Mouse (Mus musculus): Measurements from ENCODE around the gene Pbrm1. TPM values are rescaled to one million over a fixed set of nuclear protein-coding genes. Genes with fewer than 3 reads are reported as not detected.
A peak's percentile ranks its signal among the peaks of the same experiment; 100 is the strongest.

Pbrm1 gene
- total RNA-seq, 2 experiments from 2014 or later: 38.5 to 48.1 TPM

- no peak for DNase-seq (ENCODE audit: low spot score in 2 of 2)
Observed at GRCm38 (mm10) chr14:31078597-31079208, 59.8 kb downstream of the Pbrm1 start.

GRCm38 (mm10) chr14:31079313-31080028 lies 60.5 kb downstream of the Pbrm1 start:
- DNase-seq (ENCODE audit: low spot score in 2 of 2): no peak

DNA sequence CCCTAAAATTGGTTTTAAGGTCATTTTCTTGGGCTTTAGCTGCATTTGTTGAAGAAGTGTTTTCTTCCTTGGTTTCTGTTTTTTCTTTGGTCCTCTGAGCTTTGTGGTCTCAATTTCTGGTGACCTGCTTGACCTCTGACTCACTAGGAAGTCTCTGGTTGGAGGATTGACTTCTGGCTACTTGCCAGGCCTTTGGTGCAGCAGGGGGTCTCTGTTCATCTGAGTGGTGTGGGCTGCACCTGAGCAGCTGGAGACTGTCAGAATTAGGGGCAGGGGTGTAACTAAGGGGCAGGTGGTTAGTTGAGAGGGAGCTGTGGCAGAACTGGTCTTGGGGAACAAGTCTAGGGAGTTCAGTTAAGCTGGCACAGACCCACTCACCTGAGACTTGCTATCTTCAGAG lies 62.2 kb downstream of the Pbrm1 start:
- no peak for DNase-seq (ENCODE audit: low spot score in 2 of 2)

DNA sequence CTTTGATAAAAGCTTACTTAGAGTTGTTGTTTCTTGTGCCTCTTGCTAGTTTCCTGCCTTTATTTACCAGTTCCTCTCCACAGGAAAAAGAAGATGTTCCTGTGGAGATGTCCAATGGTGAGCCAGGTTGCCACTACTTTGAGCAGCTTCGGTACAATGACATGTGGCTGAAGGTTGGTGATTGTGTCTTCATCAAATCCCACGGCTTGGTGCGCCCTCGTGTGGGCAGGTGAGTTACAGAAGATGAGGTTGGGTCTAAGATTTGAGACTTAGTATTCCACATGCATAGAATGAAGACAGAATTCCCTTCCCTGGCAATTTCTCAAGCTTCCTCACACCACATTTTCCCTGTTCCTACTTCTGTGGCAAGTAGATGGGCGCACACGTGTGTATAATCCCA lies 68.5 kb downstream of the Pbrm1 start:
- no peak for DNase-seq (ENCODE audit: low spot score in 2 of 2)

DNA sequence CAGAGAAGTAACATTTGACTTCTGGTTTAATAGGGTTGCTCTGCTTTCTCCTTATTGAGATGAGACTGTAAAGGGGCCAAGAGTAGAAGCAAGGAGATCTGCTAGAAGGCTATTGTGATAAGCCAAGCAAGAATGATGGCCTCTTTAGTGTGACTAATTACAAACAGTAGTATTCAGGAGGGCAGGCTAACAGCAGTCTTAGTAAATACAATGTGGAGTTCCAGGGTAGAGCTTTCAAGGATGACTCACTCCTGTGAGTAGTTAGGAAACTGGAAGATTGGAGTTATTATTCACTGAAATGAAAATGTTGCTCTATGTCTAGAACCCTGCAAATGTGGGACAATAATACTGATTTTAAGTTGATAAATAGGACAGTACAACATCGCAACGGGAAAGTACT lies 69.6 kb downstream of the Pbrm1 start:
- no peak for DNase-seq (ENCODE audit: low spot score in 2 of 2)

GRCm38 (mm10) chr14:31089918-31090317 lies 71.0 kb downstream of the Pbrm1 start:
- DNase-seq (ENCODE audit: low spot score in 2 of 2): no peak

DNA sequence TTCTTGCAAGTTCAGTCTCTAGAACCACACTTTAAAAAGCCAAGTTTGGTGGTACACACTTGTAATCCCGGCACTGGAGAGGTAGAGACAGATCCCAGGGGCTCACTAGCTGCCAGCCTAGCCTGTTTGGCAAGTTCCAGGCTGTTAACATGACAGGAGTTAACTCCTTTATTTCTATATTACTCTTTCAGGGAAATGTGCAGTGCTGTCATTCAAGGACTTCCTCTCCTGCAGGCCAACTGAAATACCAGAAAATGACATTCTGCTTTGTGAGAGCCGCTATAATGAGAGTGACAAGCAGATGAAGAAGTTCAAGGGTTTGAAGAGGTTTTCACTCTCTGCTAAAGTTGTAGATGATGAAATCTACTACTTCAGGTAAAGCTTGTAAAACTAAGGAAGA lies 86.2 kb downstream of the Pbrm1 start:
- no peak for DNase-seq (ENCODE audit: low spot score in 2 of 2)

DNA sequence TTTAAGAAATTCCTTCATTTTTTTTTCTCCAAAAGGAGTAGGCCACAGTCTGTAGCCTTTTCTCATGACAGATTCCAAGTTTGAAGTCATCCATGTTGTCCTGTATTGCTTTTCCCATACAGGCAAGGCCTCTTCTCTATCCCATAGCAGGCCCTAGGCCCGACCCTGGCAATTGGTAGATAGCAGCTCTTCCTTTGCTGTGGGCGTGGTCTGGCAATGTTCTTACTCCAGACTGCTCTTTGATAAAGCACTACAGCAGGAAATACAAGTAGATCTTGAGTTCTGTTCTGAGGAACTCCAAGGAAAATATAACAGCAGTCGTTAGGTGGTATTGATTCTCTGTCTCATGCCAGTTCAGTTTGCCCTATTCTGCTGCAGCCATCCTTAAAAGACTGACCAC lies 91.7 kb downstream of the Pbrm1 start:
- DNase-seq (ENCODE audit: low spot score in 2 of 2): no peak

DNA sequence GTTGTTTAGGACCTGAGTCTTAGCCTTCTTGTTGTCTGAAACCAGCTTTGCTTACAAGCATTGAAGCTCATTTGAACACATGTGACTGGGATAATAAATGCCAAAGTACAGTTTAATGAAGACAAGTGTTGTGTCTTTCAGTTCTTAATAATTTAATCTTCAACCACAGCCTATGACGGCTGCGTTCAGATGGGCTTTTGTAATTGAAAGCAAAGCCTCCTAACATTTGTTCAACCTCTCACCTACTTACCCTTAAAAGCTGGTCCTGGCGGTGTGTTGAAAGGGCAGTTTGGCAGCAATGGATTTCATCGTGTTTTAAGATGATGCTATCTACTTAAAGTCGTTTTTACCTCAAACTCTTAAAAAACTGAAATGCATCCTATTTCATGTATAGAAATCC lies 93.2 kb downstream of the Pbrm1 start:
- no peak for DNase-seq (ENCODE audit: low spot score in 2 of 2)

DNA sequence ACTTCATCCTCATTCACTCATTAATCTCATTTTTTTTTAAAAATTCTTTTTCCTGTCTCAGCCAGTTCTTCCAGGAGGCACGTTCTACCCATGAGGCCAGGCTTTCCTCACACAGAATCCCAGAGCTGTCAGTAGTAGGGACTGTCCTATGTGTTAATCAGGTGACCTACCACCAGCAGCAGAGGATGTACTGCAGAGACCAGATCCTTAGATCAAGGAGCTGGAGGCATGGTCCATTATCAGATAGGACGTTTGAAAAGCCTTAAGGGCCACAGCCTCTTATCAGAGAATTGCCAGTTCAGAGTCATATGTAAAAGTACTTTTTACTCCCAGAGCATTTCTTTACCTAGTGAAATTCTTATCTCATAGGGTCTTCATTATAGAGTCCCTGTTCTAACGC lies 95.1 kb downstream of the Pbrm1 start:
- DNase-seq (ENCODE audit: low spot score in 2 of 2): no peak

DNA sequence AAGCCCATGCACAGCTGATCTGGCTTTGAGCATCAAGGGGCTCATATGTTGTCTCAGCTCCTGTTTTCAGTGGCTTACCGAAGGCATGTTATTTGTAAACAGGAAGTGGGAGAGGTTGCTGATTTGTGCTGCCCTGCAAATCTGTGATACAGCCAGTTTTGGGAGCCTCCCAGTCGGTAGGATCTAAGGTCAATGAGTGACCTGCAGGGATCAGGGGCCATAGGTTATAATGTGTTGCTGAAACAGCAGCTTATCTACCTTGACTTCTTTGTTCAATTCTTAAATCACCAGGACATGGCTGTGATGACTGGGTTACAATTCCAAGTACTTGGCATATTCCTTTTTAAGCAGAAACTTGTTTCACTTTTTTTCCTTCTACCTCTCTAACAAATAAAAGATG lies 96.6 kb downstream of the Pbrm1 start:
- DNase-seq (ENCODE audit: low spot score in 2 of 2): no peak

DNA sequence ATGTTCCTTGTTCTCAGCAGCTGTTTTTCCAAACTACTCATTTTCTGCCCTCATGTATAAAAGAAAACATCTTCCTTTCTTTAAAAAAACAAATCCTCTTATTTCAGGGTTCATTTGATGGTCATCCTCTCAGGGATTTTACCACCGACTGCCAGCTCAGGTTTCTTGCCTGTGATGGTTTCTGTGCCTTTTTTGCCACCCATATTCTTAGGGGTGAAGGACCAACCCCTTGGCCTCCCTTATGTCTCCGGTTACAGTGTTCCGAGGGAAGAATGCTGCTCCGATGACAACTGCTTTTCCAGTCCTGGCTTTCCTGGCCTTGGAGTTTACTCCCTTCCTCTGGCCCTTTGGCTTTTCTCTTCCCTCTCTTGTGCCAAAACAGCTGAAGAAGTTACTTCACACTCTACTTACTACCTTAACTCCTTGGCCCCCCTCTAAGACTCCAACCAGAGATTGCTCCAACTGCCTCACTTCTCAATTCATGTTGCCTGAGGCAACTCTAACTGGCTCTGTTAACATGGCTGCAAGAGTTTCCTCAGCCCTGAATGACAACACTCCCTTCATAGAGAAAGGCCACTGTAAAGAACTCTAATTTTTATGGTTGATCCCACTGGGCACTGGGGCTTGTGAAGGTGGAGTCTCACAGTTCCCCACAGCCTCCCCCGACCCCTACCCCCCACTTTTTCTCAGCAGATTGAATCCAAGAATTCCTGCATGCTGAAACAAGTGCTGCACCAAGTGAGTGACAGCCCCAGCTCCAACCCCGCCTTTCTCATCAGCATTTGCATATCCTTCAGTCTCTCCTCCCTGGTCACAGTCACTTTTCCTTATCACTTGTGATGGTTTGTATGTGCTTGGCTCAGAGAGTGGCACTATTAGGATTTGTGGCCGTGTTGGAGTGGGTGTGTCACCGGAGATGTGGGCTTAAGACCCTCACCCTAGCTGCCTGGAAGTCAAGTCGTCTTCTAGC lies 106.5 kb downstream of the Pbrm1 start:
- DNase-seq (ENCODE audit: low spot score in 2 of 2): no peak

DNA sequence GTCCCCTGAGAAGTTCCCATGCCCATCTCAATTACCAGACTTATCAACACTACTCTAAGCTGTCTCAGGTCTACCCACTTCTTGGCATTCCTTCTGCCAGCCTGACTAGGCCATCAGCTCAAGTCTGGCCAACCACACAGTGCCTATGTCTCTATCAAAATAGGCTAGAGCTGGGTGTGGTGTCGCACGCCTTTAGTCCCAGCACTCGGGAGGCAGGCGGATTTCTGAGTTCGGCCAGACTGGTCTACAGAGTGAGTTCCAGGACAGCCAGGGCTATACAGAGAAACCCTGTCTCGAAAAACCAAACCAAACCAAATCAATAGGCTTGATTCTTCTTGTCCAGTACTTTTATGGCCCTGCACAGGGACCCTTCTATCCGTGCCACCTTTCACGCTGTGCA lies 107.9 kb downstream of the Pbrm1 start:
- DNase-seq (ENCODE audit: low spot score in 2 of 2): no peak

GRCm38 (mm10) chr14:31128101-31128825 lies 109.3 kb downstream of the Pbrm1 start:
- DNase-seq (ENCODE audit: low spot score in 2 of 2): peak; percentile 43 to 47

DNA sequence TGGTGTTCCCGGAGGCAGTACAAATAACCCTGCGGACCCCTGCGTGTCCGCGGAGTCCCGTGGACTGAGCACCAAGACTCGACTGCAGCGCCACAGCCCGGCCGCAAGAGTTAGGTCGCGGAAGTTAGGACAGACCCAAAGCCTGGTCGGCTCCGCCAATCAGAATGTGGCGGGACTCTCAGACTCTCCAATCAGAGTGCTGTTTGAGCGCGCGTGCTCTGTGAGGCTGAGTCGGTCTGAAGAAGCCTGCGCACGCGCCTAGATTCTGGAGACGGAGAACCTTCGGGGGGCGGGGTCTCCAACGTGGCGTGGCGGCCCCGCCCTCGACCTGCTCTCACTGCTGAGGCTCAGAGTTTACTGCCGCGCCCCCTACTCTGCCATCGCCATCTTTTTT lies 109.9 kb downstream of the Pbrm1 start, which contains the start of gene Smim4:
TSS of gene Smim4 (minus strand) at position 131 of the 394 bp plus-strand sequence.
- DNase-seq (ENCODE audit: low spot score in 2 of 2): peak; percentile 86 to 91

DNA sequence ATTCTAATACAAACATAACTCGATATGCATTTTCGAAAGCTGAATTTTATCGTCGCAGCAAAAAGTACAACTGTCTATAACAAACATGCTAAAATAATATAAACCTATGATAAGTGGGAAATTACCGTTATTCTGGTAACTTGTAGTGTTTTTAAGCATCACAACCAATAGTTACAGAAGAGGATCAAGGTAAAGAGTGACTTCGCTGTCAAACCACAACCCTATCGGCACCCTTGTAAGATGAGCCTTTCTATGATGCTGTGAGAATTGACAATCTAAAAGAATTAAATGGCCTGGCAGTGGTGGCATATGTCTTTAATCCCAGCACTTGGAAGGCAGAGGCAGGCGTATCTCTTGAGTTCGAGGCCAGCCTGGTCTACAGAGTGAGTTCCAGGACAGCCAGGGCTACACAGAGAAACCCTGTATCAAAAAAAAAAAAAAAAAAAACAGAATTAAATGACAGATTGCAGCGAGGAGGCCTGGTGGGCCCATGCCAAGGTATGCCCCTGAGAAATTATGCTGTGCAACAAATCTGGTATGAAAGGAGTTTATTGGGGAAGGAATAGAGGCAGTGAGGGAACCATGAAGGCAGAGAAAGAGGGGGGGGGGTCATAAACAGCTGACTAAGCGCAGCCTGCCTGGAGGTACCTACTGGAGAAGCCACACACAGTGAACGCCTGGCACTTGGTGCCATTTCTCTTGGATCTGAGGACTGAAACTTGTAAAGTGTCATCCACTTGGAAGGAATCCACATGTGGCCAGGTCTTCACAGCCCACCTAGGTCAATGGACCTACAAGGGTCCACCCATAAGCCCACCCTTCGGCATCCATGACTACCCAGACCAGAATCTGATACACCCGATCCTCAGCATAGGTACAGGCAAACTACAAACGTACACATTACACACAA lies 110.6 kb downstream of the Pbrm1 start:
- peak in 1 of 2 experiments; percentile 17 for DNase-seq (ENCODE audit: low spot score in 2 of 2)

- DNase-seq (ENCODE audit: low spot score in 2 of 2): peak; percentile 86 to 88
Observed at GRCm38 (mm10) chr14:31130236-31131220, 111.6 kb downstream of the Pbrm1 start, which contains the start of gene Nt5dc2. Nt5dc2 (plus strand) TSS chr14:31131053.

DNA sequence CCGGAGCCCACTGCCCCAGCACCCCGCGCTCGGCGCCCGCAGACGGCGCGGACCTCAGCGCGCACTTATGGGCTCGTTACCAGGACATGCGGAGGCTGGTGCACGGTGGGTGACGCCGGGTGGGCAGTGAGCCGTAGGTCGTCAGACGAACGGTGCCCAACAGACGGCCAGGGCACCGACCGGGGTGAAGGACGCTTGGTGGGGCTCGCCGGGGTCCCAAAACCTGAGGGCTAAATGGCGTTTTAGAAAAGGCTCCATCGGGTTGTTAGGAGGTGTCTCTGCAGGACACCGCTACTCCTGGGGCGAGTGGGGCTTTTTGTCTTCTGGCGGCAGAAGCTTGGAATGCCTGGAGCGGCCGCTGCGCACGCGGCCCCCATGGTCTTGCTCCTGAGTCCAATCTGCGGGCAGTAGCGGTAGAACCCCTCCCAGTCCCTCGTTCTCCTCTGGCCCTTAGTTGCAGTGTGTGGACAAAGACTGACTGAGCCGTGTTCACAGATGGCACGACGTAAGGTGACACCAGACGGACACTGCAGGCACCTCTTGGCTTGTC lies 112.4 kb downstream of the Pbrm1 start:
- peak in 1 of 2 experiments; percentile 33 for DNase-seq (ENCODE audit: low spot score in 2 of 2)
